Mouse (Mus musculus): ENCODE data around the gene Slc25a4.

GRCm38 (mm10) chr8:46252456-46252855, 41.4 kb upstream of the Slc25a4 start:
- no peak for TF ChIP-seq CTCF (IDR thresholded peaks at IDR 0.05; ENCODE audit: borderline replicate concordance, insufficient read depth, low read length)
- no peak for TF ChIP-seq POLR2A (IDR thresholded peaks at IDR 0.05; ENCODE audit: low read depth, low read length)

Measured in embryonic fibroblast, embryonic 13.5 days (primary cell).